ENCODE assay signal across 8 mouse cellular contexts in the genomic region with DNA sequence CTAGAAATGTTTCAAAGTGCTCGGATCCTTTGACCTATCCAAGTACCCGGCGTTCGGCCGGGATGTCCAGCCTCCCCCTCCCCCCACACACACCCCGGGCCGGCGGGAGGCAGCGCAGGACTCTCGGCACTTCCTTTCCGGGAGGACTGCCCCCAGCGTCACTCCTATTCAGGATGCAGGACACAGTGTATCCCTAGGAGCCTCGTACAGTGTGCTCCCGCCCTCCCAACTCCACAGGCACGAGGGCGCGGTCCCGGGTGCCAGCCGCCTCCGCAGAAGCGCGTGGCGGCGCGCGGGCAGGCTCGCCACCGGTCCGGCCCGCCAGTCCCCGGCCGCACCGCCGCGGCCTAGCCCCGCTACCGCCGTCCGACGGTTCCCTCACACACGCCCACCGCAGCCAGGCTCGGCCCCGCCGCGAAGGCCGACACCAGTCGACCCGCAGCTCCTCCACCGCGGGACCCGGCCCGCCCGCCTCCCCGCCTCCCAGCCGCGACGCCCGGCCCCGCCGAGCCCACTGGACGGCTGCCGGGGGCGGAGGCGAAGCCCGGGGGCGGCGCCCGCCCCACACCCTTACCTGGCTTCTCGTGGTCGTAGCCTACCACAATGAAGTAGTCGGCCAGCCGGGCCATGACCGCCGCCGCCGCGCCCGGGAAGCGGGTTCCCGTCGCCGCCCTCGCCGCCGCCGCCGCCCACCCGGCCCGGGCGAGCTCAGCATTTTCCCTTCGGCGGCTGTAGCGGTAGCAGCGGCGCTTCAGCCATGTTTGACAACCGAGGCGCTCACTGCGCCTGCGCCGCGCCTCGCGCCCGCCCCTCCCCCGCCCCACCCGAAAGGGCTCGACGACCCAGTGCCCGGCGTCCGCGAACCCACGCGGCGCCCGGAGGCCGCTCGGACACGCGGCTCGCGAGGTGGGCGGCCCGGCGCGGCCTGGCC. TPM values are rescaled to one million over a fixed set of nuclear protein-coding genes. Genes with fewer than 3 reads are reported as not detected.
DNase-seq lines count a peak whose midpoint lies in the region; ATAC-seq and TF ChIP-seq lines count a peak whose summit lies in the region.

Gene Sbf2, minus strand, starts transcription at position 790 of the 931 bp plus-strand sequence.

- peak; percentile 90 for ATAC-seq in forebrain, embryonic 14.5 days
- ATAC-seq in heart, postnatal 0 days (ENCODE audit: insufficient read depth, low read depth), result peak; percentile 94
- ATAC-seq in liver, postnatal 0 days, result peak; percentile 87

- peak within 1 kb of the TSS; percentile 95 for H3K4me3 ChIP-seq in forebrain, embryonic 14.5 days (ENCODE audit: low read depth, low read length)
- H3K4me3 ChIP-seq in heart, postnatal 0 days (ENCODE audit: low read depth, low read length), result peak within 1 kb of the TSS; percentile 92
- H3K4me3 ChIP-seq in liver, postnatal 0 days (ENCODE audit: low read depth, low read length), result peak within 1 kb of the TSS; percentile 76
- H3K4me3 ChIP-seq in olfactory bulb, adult 2 months (ENCODE audit: insufficient read depth, low read depth, low read length), result peak within 1 kb of the TSS; percentile 67

- peak; percentile 78 for TF ChIP-seq EP300 in heart, postnatal 0 days (IDR thresholded peaks at IDR 0.05; ENCODE audit: low read depth)
- TF ChIP-seq EP300 in liver, postnatal 0 days (IDR thresholded peaks at IDR 0.05; ENCODE audit: low read depth), result no peak

- H3K27ac ChIP-seq in forebrain, embryonic 14.5 days (ENCODE audit: low read depth, low read length), result peak within 1 kb of the TSS; percentile 97
- peak within 1 kb of the TSS; percentile 100 for H3K27ac ChIP-seq in heart, postnatal 0 days (ENCODE audit: low read depth)
- H3K27ac ChIP-seq in liver, postnatal 0 days (ENCODE audit: low read depth), result peak within 1 kb of the TSS; percentile 99
- peak within 1 kb of the TSS; percentile 91 for H3K27ac ChIP-seq in olfactory bulb, adult 2 months (ENCODE audit: insufficient read depth, low read depth, low read length)

- H3K4me1 ChIP-seq in forebrain, embryonic 14.5 days (ENCODE audit: control insufficient read depth, insufficient read depth, low read length), result peaks cover 10% of the 10 kb centered on the region
- peaks cover 27% of the 10 kb centered on the region for H3K4me1 ChIP-seq in heart, postnatal 0 days (ENCODE audit: control insufficient read depth, insufficient read depth)
- peaks cover 17% of the 10 kb centered on the region for H3K4me1 ChIP-seq in liver, postnatal 0 days (ENCODE audit: insufficient read depth)
- peaks cover 5% of the 10 kb centered on the region; the same call in 1 of the 2 replicates for H3K4me1 ChIP-seq in olfactory bulb, adult 2 months (ENCODE audit: control insufficient read depth, insufficient read depth, low read length)

- TF ChIP-seq POLR2A in olfactory bulb, adult 2 months (IDR thresholded peaks at IDR 0.05; ENCODE audit: insufficient read depth, low read depth, low read length), result peak; percentile 68

- no peak for TF ChIP-seq CTCF in heart, postnatal 0 days (IDR thresholded peaks at IDR 0.05; ENCODE audit: low read depth)
- no peak for TF ChIP-seq CTCF in liver, postnatal 0 days (IDR thresholded peaks at IDR 0.05; ENCODE audit: low read depth)
- no peak for TF ChIP-seq CTCF in olfactory bulb, adult 2 months (IDR thresholded peaks at IDR 0.05; ENCODE audit: insufficient read depth, low read depth, low read length)

- H3K9me3 ChIP-seq in forebrain, embryonic 14.5 days (replicated peaks; ENCODE audit: control insufficient read depth, low read length), result no peaks in the 10 kb centered on the region
- H3K9me3 ChIP-seq in heart, postnatal 0 days (replicated peaks; ENCODE audit: control insufficient read depth, low read length), result no peaks in the 10 kb centered on the region
- H3K9me3 ChIP-seq in liver, postnatal 0 days (ENCODE audit: low read length), result no peaks in the 10 kb centered on the region

- H3K36me3 ChIP-seq in forebrain, embryonic 14.5 days (ENCODE audit: control insufficient read depth, insufficient read depth, low read length), result no peaks in the 10 kb centered on the region
- no peaks in the 10 kb centered on the region for H3K36me3 ChIP-seq in heart, postnatal 0 days (replicated peaks; ENCODE audit: control insufficient read depth, insufficient read depth, low read length)
- no peaks in the 10 kb centered on the region for H3K36me3 ChIP-seq in liver, postnatal 0 days (replicated peaks; ENCODE audit: insufficient read depth, low read length)

- under 1% methylated on average over 71 of the region's 127 CpGs for WGBS in forebrain, embryonic 14.5 days
- under 1% methylated on average over 110 of the region's 127 CpGs for WGBS in heart, postnatal 0 days
- under 1% methylated on average over 92 of the region's 127 CpGs for WGBS in liver, postnatal 0 days (ENCODE audit: insufficient replicate concordance)
- under 1% methylated on average over 122 of the region's 127 CpGs for WGBS in olfactory bulb, adult 2 months

- peak; percentile 82 for DNase-seq in CD4-positive helper T cell, adult 2 months (ENCODE audit: low read depth, low spot score)
- DNase-seq in brain, adult 2 months (ENCODE audit: low read depth, low spot score), result peak; percentile 91
- peak; percentile 89 for DNase-seq in forebrain, embryonic 14.5 days (ENCODE audit: low spot score)
- peak; percentile 93 for DNase-seq in heart, postnatal 0 days (ENCODE audit: low spot score)
- peak; percentile 82 to 91 for DNase-seq in kidney, postnatal 4 days
- peak; percentile 86 for DNase-seq in liver, postnatal 0 days
- peak; percentile 80 for DNase-seq in thymus, postnatal 0 days (ENCODE audit: low spot score)

- H3K9ac ChIP-seq in forebrain, embryonic 14.5 days (ENCODE audit: low read length), result peak within 1 kb of the TSS; percentile 92
- H3K9ac ChIP-seq in heart, postnatal 0 days (replicated peaks; ENCODE audit: low read depth, low read length), result peak within 1 kb of the TSS; percentile 97
- H3K9ac ChIP-seq in liver, postnatal 0 days (replicated peaks), result peak within 1 kb of the TSS; percentile 89

- H3K27me3 ChIP-seq in forebrain, embryonic 14.5 days (replicated peaks; ENCODE audit: control insufficient read depth, insufficient read depth, low read length), result no peaks in the 10 kb centered on the region
- H3K27me3 ChIP-seq in heart, postnatal 0 days (ENCODE audit: control insufficient read depth, insufficient read depth, low read length), result no peaks in the 10 kb centered on the region
- peaks cover 17% of the 10 kb centered on the region for H3K27me3 ChIP-seq in liver, postnatal 0 days (ENCODE audit: insufficient read depth, low read length)

- H3K4me2 ChIP-seq in forebrain, embryonic 14.5 days (ENCODE audit: low read length), result peak within 1 kb of the TSS; percentile 81
- H3K4me2 ChIP-seq in heart, postnatal 0 days (ENCODE audit: low read depth, low read length), result peak within 1 kb of the TSS; percentile 85
- peak within 1 kb of the TSS; percentile 85 for H3K4me2 ChIP-seq in liver, postnatal 0 days (ENCODE audit: low read depth, low read length)

RNA-seq across cellular contexts. Expression of gene Sbf2, which starts in this region (rescaled TPM):
- polyA plus RNA-seq in forebrain, embryonic 14.5 days (2014; fragmentation: Nextera tagmentation; extraction: Ambion mirVana), result 44.0 and 60.8 TPM in 2 replicates
- total RNA-seq in heart, postnatal 0 days (2014; rRNA removed; ENCODE audit: low replicate concordance), result 56.9 and 64.6 TPM in 2 replicates
- polyA plus RNA-seq in heart, postnatal 0 days (2015; fragmentation: Nextera tagmentation; extraction: Ambion mirVana), result 19.2 and 21.3 TPM in 2 replicates
- 5.6 and 5.9 TPM in 2 replicates for polyA plus RNA-seq in liver, postnatal 0 days (2015; fragmentation: Nextera tagmentation; extraction: Ambion mirVana)
- polyA plus RNA-seq in olfactory bulb, adult 2 months (2012; ENCODE audit: insufficient read depth, insufficient read length, low replicate concordance, missing spikeins), result not detected in 2 replicates
- 6.1 and 7.0 TPM in 2 replicates for polyA plus RNA-seq in thymus, postnatal 0 days (2015; fragmentation: Nextera tagmentation; extraction: Ambion mirVana)

Comparison
In these comparisons a context has a peak if more than half of its experiments do, and no peak if none do; other contexts are left out.
1. Peak in every context shown above with its lines: DNase-seq, ATAC-seq, H3K4me3 ChIP-seq and H3K27ac ChIP-seq.